Mouse (Mus musculus) embryo, embryonic 11.5 days (tissue): Measurements from ENCODE around the gene Ppp3ca.
"Not testable (repeated sequence)": the region's sequence is repeated elsewhere in the genome, so short reads cannot be mapped to it uniquely, and the experiment has no call there.

ENCODE experiments used
- DNase-seq: peaks from one replicate; pipeline ENCODE4 v3.0.0-alpha.2; 2012; ENCODE audit warnings: low read depth, low spot score

Gene Ppp3ca

DNA sequence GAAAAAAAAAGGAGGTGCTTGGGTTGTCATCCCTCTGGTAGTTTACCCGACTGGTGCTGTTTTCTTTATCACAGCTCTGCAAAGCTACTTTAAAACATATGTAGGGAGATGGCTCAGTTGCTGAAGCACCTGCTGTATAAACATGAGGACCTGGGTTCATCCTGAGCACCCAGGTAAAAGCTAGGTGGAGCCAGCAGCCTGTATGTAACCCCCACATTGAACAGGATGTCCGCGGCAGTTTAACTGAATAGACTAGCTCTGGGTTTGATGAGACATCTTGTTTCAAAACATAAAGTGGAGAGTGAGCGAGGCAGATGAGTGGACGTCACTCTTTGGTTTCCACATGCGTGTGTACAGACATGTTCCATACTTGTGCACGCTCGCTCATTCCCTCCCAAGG lies 16.5 kb downstream of the Ppp3ca start:
- DNase-seq = no peak

DNA sequence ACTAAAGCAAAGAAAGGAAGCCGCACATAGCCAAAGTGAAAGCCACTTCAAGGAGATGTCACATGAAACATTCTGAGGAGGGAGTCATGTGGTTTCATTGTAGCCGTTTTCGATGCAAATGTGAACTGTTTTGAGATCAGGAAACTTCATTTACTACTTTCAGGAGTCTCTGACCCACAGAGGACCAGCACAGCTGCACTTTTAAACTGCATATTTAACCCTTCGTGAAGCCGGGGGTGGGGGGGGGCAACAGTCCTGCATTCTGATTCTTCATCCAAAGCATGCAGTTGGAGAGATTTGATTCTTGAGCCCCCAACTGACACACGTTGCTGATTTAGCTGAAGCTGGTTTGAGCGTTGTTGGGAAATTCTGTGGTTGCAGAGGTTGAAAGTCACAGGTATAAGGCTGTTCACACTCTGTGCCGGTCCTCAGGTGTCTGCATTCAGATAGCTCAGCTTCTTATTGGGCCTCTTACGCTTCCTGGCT lies 18.2 kb downstream of the Ppp3ca start:
- DNase-seq = no peak

DNA sequence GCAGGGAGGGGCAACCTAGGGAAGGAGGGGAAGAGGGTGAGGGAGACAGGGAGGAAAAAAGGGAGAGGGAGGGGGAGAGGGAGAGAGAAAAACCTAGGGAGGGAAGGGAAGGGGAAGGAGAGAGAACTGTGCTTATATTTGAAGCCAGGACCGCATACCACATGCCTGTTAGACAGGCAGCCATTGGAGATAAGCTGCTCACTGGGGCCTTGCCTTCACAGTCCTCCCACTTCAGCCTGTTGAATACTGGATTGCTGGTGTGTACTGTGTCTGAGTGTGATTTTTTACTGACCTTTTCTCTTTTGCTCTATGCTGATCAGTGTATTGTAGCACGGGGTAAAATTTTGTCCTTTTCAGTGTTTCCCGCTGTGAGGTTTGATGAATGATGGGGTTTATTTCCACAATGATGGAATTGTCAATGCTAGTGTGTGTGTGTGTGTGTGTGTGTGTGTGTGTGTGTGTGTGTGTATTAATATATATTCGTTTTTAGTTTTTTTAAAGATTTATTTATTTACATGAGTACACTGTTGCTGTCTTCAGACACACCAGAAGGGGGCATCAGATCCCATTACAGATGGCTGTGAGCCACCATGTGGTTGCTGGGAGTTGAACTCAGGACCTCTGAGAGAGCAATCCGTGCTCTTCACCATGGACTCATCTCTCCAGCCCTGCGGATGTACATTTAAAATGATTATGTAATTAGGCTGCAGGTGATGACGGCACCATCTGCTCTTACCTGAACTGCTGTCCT lies 20.0 kb downstream of the Ppp3ca start:
- no peak for DNase-seq

DNA sequence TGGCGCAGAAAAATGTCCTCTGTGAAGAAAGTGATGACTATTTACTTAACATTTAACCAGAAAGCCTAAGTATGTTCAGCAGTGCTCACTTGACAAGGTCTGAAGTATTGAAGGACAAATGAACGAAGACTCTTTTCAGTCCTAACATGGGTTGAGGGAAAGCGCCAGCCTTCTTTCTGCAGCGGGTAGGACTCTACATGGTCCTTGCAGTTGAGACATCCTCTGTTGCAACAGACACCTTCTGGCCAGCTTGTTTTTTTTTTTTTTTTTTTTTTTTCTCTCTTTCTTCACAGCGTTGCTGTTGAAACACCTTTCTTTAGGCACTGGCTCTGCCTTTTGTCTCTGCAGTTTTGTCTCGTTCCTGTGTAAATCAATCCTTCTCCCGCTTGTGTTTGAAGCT lies 22.1 kb downstream of the Ppp3ca start:
- no peak for DNase-seq

DNA sequence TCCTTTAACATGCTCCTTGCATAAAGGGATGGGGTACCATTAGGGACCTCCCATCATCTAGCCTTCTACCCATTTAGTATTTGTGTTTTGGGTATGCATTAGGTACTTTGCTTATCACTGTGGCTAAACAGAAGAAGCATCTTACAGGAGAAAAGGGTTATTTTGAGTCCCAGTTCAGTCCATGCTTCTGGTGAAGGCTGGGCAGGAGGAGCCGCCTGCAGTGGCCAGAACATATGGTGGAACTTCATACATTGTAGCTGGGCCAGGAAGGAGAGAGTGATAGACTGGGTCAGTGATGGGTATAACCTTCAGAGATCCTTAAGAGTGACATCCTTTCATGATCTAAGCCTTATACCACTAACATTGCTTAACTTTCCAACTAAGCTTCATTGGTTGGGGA lies 23.6 kb downstream of the Ppp3ca start:
- no peak for DNase-seq

DNA sequence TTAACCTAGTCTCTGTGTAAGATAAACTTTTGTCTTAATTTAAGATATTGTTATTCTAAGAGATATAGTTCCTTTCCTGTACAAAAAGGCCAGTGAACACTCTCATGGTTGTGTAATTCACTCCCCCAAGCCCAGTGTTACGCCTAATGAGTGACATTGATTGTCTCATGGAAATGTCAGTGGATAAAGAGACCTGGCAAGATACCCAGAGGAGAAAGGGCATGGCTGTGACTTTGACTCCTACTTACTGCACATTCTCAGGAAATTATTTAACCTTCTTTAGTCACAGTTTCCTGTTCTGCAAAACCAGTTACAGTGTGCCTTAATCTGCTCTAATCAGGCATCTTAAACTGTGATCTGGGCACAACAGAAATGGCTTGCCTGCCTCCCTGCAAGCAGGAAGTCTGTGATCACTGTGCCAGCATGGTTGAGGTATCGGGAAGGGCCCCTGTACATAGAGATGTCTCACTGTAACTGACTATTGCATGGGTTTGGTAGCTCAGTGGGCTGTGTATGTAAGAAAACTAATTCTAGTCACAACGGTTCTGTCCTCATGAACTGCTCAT lies 27.8 kb downstream of the Ppp3ca start:
- no peak for DNase-seq

DNA sequence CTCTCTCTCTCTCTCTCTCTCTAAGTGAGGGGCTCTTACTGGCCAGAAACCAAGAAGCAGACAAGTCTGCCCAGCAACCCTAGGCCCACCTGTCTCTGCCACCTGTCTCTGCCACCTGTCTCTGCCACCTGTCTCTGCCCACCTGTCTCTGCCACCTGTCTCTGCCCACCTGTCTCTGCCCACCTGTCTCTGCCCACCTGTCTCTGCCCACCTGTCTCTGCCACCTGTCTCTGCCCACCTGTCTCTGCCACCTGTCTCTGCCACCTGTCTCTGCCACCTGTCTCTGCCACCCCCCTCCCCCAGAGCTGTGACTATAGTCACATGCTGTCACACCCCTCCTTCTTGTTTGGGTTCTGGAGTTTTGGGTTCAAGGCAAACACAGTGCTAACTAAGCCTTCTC lies 29.8 kb downstream of the Ppp3ca start:
- DNase-seq = not testable (repeated sequence)

DNA sequence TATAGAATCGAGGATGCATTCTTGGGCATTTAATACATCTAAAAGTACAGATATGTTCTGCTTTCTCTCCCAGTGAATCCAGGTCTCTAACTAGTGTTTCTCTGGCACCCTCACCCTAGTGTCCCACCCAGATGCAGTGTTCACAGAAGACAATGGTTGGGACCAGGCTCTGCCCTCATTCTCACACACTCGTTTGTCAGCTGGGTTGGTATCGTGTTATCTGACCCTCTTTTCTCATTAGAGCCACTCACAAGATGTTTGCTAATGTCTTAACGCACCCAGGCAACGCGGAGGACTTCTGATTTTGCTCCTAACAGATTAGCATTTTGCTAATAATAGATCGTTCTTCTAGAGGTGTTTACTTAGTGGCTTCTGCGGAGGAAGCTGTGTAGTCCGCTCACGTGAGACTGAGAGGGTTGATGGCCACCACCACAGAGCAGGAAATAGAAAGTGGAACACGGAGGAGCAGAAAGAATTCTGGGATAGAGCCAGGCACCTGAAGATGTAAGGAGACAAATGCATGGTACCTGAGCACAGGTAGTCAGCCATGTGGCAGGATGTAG lies 30.6 kb downstream of the Ppp3ca start:
- DNase-seq = no peak

DNA sequence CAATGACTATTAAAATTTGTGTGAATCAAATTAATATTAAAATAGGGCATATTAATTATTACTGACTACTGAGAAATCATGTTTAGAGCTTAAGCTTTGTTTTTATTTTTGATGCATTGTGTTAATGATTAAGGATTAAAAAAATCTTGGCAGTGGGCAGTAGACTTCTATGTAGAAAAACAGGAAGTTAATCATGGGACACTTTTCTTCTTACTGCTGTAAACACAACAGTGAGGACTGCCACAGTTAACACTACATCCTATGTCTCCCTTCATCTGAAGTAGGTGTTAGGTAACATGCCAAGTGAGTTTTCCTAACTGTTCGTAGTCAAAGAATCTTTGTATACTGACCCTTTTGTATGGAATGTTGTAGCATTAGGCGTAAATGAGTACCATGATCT lies 32.9 kb downstream of the Ppp3ca start:
- DNase-seq = no peak

DNA sequence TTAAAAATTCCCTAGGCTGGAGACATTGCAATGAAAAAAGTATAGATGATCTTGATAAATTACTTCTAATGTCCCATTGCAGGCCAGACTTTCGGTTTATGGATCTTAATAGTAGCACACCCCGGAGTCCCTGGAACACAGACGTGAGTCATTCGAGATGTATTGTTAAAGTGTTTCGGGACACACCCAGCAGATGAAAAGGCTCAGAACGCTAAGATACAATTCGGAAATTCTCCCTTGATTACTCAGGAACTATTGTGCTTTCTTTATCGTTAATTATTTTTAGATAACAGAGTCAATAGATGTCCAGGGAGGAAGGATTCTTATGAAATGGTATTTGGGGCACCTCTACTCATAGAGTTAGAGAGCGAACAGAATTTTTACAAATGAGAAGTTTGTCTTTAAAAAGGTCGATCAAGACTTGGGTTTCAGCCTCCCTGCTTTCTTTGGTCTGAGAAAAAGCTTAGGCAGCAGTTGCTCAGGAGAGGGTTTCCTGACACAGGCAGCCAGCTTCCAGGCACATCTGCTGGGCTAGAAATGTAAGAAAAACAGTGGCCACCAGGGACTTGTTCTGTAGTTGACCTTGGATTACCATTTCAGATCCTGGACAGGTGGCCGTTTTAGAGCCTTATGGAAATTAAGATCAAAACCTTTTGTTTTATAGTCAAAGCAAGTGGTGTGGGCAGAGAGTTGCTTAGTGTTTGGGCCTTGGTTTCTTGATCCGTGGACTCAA lies 34.8 kb downstream of the Ppp3ca start:
- DNase-seq = peak; percentile 20

DNA sequence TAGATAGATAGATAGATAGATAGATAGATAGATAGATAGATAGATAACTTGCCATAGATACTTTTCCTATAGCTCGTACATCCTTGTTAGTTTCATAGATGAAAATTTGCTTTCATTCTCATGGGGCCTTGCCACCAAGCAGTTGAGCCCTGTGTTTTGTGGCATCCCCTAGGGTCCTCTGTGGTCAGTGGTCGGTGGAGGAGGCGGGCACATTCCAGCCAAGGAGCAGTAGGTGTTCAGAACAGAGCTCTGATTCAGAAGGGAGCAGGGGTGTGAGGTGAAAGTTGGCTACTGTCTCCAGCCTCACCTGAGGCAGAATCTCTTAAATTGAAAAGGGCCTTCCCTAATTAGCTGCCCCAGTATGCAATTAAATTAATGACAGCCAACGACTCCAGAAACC lies 36.1 kb downstream of the Ppp3ca start:
- no peak for DNase-seq

DNA sequence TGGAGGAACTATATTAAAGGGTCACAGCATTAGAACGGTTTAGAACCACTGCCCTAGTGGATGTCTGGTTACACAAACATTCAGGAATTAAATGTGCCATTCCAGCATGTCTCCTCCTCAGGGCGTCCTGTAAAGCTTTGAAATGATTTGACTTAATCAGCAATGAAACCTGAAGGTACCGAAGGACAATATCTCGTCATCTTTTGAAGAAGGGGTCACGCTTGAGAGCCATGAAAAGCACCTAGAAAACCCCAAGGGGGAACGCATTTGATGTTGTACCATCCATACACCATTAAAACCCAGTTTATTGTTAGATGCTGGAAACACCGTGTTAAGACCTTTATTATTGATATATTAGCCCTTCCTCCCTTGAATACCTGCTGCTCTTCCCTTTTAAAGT lies 36.8 kb downstream of the Ppp3ca start:
- no peak for DNase-seq

DNA sequence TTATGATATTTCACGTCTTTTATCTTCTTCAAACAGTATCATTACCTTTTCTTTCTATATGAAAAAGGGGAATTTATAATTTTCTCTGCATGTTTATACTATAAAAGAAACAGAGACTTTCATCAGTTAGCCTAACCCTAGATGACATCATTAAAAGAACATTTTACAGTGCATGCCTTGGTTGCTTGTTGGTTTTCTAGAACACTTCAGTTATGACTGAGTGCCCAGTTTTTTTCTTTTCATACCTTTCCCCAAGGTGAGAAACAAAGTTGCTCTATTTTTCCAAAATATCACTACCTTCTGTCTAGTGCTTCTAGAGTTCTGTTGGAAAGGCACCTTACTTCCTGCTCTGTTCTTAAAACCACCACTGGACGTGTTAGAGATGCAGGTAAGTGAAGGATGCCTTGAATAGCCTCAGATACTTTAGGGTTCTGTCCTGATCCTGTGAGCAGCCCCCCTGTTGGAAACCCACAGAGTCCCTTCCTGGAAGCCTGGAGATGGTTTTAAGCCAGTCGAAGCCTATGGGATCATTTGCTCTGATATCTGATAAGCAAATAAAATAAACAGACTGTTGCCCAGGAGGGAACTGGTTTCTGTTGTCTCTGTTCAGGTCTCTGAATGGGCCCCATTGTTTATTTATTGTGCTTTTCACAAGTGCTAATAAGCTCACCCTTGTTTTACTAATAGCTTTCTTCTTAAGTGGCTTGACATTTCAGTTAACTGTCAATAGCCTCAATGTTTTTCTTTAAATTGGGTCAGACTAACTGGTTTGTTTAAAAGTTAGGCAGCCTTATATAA lies 37.5 kb downstream of the Ppp3ca start:
- DNase-seq = no peak

DNA sequence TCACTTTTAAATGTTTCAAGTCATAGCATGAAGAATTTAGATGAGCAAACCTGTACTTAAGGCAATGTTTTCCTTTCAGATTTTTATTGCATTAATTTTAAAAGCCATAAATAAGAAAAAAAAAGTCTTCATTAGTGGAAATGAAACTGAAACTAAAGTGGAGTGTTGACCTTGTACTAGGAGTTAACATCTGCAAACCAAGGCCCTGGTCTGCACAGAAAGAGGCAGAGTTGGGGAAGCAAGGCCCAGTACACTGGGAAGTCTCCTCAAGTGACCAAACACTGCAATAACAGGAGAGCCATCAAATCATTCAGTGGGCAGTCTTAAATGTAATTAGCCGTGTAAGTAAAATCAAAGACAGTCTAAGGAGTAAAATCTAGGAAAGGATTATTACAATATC lies 38.3 kb downstream of the Ppp3ca start:
- DNase-seq = no peak

DNA sequence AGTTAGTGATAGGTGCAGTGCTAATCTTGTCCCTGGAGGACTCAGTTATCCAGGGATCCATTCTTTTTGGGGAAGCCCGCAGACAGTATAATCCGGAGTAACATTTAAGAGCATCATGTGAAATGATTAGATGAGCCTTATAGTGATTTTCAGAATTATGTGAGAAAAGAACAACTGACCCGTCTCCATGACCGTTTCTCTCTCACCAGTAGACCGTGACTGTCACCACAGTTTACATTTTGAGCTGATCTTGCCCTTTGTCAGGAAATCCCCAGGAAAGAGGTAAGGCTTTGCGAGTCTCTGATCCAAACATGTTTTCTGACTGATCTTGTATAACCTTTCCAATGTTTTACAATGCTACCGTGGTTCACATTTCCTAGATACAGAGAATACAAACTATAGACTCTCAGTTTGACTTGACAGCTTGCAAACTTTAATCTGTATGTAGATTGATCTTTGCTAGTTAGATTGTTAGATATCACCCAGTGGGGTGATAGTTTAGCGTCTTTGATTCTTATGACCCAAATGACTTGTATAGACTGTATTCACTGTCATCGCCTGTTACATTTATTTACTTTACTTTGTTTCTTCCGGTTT lies 40.5 kb downstream of the Ppp3ca start:
- no peak for DNase-seq

DNA sequence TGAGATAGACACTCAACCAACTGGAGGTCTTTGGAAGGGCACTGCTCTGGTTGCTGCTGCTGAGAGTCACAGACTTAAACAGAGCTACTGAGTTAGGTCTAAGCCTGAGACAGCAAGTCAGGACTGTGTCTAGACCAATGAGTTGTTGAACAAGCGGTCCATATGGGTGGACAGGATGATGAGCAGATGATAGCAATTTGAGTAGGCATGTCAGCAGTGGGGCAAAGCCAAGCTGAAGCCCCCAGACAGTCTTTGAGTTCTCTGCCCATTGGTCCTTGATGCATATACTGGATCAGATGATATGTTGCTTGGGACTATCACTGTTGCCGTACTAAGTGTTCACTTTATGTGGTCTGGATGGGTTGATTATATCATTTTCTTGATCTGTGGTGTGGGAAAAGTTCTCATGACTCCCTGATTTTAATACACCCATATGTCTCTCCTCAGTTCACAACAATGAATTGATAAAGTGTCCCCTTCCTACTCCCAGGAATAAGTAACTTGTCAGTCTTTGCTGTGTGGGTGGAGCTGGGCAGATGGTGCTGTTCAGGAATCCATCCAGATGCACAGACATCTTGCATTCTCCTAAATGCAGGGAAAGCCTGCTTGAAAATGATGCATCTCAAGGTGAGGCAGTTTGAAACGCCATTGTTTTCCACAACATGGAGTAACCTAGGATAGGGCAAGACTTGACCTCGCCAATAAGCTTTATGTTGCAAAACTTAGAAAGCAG lies 44.5 kb downstream of the Ppp3ca start:
- DNase-seq = no peak

DNA sequence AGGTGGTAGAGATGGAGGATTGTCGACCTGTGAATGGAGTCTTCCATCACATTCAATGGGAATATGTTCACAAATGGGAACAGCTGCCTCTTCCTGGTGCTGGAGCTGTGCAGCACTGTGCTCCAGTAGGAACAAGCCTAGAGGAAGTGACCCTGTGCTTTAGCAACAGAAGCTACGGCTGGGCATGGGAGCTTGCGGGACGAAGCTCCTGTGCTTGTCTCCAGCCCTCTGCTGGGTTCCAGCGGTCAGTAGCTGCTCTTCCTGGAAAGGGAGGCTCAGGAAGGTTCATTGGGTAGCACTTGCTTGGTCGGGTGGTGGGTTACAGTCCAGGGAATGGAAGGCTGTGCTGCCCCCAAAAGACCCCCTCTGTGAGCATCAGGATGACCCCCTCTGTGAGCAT lies 46.3 kb downstream of the Ppp3ca start:
- DNase-seq = no peak

DNA sequence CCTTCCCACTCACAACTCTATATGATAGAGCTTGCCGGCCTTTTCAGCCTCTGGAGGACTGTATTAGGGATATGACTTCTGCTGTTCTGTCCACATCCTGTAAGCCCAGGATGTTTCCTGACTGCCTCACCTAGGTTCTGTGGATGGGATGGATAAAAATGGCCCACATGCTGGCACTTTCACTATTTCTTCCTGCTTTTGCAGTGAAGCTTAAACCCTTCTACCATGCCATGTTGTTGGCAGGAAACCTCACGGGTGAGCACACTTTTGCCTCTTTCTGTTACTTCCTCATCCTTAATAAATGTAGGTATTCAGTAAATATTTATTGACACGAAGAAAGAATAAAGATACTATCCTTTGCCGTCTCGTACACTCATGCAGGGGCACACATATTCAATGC lies 48.5 kb downstream of the Ppp3ca start:
- DNase-seq = no peak

DNA sequence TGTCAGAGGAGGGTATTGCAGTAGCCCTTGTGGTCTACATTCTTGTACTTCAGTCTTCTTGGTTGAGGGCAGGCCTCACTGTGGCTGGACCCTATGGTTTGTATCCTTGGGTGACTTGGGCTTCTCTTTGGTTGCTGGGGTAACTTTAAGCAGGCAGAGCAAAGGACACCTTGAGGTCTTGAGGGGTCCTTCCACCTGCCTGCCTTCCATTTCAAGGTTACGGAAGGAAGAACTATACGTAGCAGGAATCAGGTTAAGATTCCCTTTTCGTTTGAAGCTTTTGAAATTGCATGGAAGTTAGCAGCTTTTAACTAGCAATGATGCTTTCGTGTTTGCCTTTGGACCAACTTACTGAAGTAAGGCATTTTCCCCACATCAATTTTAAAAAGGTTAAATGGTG lies 51.3 kb downstream of the Ppp3ca start:
- DNase-seq = no peak

DNA sequence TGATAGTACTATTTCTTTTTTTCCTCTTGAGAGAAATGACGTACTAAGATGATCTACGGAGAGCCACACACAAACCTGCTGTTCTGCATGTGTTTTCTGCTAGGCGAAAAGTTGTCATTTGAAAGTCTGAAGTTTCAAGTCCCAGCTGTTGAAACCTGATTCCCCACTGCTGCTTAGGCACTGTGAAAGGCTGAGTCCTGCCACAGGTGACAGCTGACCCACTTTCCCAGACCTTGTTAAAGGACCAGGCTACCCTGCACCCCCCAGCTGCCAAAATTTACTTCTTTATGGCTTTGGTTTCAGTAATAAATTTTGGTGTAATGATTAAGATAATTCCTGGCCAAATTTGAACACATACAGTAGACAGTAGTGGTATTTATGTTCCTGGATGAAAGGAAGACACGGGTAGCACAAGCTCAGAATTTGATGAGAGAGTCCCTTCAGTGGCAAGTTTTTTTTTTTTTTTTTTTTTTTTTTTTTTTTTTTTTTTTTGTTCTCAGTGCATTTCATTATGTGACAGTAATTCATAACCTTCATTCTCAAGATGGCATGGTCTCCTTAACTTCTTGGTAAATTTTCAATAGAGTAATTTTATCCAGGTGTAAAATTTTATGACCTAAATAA lies 52.0 kb downstream of the Ppp3ca start:
- DNase-seq = no peak
